Mouse (Mus musculus) T-helper 2 cell (primary cell): ENCODE measurements at regions not wholly inside any gene's neighbourhood (a gene's known extent, or its start where the extent isn't known, plus 50 kb on each side); places are given as distances from the start of the nearest gene placed in this dataset.

ENCODE experiments used
- in situ Hi-C: fragments of 300-600 bp; cut with MboI, MseI; formaldehyde crosslinking; loops from one replicate; pipeline ENCODE4 v1.15.1; 2025; ENCODE audit warnings: high pct_unique_total_duplicates

- in situ Hi-C loops: no loop called here
These were observed 54.4 kb upstream of the 9630041A04Rik start for GRCm38 (mm10) chr9:101807249-101807648.

GRCm38 (mm10) chr9:101796718-101797117 lies 64.9 kb upstream of the 9630041A04Rik start:
- in situ Hi-C loops: no loop called here

DNA sequence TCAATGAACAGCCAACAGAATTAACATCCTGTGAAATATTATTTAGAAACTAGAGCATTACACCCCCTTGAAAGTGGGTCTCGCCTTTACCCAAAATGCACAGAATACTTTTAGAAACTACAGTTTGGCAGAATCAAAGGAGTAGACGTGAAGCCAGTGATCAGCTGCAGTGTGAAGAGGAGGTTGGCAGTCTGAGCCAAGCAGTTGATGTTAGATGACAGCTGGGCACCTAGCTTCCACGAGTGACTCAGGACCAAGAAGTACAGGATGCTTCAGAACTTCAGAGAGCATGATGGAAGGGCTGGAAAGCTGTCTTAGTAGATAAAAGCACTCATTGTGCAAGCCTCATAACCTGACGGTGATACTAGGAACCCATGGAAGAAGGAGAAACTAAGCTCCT lies 65.6 kb upstream of the 9630041A04Rik start:
- in situ Hi-C loops: no loop called here

DNA sequence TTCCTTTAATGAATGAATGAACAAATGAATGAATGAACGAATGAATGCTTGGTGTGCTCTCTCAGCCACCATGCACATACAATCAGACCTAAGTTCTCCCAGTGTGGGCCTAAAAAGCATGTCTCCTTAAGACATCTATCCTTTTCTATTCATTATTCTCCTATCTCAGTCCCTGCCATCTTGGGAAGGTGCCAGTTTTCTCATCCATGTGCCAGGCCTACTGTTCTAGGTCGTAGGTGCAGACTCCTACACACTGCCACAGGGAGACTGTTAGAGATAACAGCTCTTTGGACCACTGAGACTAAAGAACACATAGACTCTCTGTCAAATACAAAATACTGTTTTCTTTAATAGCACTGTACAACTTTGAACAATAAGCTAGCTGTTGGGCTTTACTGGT lies 66.2 kb upstream of the 9630041A04Rik start:
- in situ Hi-C loops: no loop called here

DNA sequence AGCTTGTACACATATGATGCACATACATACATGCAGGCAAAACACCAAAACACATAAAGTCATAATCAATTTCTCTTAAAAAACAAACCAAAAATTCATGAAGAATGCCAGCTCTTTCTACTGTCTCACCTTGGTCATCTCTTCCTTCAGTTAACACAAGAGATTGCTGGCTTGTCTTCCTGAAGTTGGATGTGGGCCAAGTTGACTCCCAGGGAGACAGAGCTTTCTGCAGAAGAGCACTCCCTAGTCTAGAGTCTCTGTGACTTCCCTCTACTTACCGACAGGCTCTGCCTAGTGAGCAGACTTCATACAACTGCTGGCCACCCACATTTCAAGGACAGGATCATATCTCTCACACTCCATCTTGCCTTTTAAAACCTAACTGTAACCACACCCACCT lies 70.7 kb upstream of the 9630041A04Rik start:
- in situ Hi-C loops: no loop called here

DNA sequence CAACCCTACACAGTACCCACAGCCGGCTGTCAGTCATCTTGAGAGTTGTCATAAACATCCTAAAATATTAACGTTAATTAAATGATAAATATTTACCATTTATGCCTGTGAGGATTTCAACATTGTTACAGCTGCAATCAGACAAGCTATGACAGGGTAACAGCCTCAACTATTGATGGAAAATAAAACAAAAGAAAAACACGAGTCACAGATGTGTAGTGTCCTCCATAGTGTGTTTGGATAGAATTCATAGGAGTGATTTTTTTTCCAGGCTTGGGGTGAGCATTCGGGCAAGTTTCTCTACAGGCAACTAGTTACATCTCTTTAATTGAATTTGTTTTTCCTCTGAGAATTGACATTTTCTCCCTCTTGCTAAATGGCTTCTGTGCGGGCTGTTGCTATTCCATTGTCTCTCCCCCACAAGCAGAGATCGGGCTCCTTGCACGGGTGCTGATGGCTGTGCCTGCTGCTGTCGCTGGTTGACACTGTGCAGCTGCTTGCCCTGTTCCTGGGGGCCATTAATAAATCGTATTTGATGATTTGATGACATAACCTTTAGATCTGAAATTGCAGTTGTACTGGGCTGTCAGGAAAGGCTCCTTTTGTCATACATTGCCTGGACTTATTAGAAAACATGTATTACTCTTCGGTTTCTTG lies 120.6 kb upstream of the 9630041A04Rik start:
- in situ Hi-C loops: no loop called here

GRCm38 (mm10) chr9:101739322-101739721 lies 122.3 kb upstream of the 9630041A04Rik start:
- in situ Hi-C loops: loop anchor here (10.0 kb wide), 1 partner anchor 295 kb away; no protein-coding TSS in a partner anchor

DNA sequence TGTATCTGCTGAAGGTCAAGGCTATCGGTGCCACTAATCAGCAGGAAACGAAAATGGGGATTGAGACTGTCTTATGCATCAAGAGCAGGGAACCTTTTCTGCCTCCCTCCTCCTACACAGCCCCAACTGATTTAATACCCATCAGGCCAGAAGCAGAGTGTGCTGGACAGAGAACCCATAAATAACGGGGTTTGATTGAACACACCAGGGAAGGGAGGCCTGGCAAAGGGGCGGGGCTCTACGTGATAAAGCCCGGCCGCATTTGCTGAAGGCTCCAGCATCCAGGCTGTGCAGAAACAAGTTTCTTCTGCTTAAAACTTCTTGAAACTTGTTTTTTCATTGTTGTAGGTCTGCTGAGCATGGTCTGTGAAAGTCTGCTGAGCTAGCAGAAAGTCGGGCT lies 127.4 kb upstream of the 9630041A04Rik start:
- in situ Hi-C loops: loop anchor here (10.0 kb wide), 1 partner anchor 301 kb away; no protein-coding TSS in a partner anchor

- in situ Hi-C loops: loop anchor here (10.0 kb wide), 1 partner anchor 301 kb away; no protein-coding TSS in a partner anchor
These were observed 127.9 kb upstream of the 9630041A04Rik start for GRCm38 (mm10) chr9:101733611-101734225.

GRCm38 (mm10) chr9:101730136-101730535 lies 131.5 kb upstream of the 9630041A04Rik start:
- in situ Hi-C loops: loop anchor here (10.0 kb wide), 1 partner anchor 305 kb away; no protein-coding TSS in a partner anchor

DNA sequence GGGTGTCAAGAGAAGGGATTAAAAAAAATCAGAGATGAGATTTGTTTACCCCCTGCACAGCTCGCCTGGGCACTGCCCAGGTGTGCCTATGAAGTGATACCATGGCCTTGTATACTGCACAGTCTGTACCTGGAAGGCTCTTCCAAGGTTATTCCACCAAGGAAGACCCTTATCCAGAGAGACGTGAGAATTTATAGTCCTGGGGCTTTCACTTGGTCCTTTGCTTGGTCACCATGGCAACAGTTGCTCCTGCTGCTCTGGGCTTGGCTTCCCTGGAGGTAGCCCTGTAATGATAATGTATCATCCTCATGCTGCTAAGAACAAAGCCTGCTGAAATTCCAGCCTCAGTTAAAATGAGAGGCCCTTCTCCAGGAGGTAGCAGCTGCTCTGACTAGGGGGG lies 143.7 kb upstream of the 9630041A04Rik start:
- in situ Hi-C loops: loop anchor here (25.0 kb wide), 1 partner anchor 1819 kb away; no protein-coding TSS in a partner anchor

DNA sequence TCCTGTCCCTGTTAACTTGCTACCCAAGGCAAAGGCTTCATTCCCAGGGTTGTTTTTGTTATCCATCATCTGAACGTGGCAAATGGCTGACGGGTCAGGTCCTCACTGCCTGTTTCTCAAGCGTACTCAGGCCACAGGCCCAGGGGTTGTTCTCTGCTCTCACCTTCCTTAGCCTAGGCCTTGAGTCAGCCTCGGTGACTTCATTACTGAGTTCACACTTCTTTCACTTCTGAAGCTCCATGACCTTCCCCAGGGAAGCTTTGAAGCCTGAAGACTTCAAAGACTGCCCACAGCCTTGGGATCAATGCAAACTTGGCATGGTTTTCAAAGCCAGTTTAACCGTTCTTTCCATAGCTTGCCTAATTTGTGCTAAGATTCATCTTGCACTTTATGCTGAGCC lies 145.3 kb upstream of the 9630041A04Rik start:
- in situ Hi-C loops: loop anchor here (25.0 kb wide), 1 partner anchor 1821 kb away; no protein-coding TSS in a partner anchor

- in situ Hi-C loops: loop anchor here (25.0 kb wide), 1 partner anchor 1822 kb away; no protein-coding TSS in a partner anchor
These were observed 146.8 kb upstream of the 9630041A04Rik start for GRCm38 (mm10) chr9:101714805-101715204.

DNA sequence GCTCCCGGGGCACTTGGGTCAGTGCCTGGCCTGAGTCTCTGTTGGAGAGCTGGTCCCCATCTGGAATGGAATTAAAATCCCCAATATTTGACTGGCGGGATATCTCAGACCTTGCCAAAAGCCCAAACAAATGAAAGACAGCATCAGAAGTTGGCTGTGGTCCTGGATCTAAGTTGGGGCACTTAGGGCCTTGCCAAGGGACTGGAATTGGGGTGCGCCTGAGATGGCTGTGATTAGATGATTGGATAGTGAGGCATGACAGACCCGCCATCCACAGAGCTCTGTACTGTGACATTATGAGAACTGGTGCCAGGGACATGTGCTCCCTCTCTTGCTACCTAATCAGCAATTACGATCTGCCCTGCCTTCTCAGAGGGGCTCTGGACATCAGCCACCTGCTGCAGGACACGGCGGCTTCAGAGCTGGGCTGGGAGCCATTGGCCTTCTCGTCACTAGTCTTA lies 151.0 kb upstream of the 9630041A04Rik start:
- in situ Hi-C loops: loop anchor here (25.0 kb wide), 1 partner anchor 1827 kb away; no protein-coding TSS in a partner anchor

DNA sequence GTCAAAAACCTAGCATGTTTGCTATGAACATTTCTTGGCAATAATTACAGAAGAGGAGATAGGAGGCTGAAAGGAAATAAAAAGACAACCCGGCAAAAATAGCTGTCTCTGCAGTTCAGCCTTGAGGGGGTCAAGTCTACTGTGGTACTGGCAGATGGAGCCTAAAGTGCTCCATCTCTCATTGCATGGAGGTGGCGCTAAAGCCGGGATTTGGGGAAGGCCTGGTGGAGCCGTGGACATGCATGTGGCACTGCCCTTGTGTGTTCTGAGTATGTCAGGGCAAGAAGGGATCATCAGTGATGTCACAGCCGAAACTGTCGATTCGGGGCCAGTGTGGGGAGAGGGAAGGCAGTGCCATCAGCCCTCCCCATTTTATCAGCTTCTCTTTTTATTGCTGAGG lies 161.3 kb upstream of the 9630041A04Rik start:
- in situ Hi-C loops: loop anchor here (25.0 kb wide), 1 partner anchor 1837 kb away; no protein-coding TSS in a partner anchor

DNA sequence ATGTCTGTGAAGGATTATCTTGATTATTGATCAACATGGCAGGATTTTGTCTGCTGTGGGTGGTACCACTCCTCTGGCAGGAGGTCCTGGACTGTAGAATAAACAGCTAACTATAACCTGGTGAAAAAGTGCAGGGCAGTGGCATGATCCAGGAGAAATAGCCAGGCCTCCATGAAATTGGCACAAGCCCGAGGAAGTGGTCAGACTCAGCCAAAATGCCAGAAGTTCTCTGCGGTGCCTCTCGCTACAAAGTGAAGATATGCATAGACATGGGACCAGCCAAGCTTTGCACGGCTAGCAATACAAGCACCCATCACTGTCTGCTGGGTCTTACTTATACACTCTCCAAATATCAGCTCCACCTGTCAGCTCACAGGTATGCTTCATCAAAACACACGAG lies 167.6 kb upstream of the 9630041A04Rik start:
- in situ Hi-C loops: loop anchor here (25.0 kb wide), 1 partner anchor 668 kb away; the partner anchor contains the start of gene Ephb1

GRCm38 (mm10) chr9:101691336-101691735 lies 170.3 kb upstream of the 9630041A04Rik start:
- in situ Hi-C loops: loop anchor here (25.0 kb wide), 1 partner anchor 671 kb away; the partner anchor contains the start of gene Ephb1

DNA sequence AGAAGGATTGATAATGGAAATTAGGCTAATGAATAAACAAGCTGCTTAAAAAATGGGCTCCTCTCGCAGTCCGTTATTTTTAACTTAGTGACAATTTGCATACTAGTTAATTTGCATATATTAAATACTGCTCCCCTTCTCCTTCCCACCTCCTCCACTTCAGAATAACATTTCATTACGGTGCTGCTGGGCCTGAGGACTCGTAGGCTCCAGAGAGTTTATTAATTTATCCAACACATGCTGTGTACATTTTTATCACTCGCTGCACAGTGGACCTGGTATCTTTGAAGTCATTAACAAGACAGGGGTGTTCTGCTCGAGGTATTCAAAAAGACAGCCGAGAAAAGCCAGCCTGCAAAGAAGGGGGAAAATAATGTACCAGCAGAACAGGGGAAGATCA lies 170.7 kb upstream of the 9630041A04Rik start:
- in situ Hi-C loops: loop anchor here (25.0 kb wide), 1 partner anchor 671 kb away; the partner anchor contains the start of gene Ephb1

DNA sequence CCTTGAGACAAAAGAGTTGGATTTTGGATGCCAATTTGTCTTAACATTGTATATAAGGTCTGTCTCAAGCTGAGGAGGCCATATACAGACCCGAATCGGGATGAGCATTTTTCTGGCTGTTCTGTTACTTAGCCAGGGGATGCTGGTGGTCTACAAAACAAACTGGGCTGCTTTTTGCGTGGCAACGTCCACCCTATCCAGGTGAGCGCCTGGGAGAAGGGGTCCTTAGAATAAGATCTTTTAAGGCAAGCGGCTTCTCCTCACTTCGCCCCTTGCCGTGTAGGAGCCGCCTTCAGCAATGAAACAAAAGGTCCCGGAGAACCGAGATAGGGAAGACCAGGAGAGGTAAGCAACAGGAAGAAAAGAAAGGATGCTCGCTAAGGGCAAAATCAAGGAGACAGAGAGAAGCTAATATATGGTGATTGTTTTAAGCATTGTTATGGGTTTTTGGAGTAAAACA lies 171.2 kb upstream of the 9630041A04Rik start:
- in situ Hi-C loops: loop anchor here (25.0 kb wide), 1 partner anchor 672 kb away; the partner anchor contains the start of gene Ephb1

GRCm38 (mm10) chr9:101689532-101690401 lies 171.9 kb upstream of the 9630041A04Rik start:
- in situ Hi-C loops: loop anchor here (25.0 kb wide), 1 partner anchor 673 kb away; the partner anchor contains the start of gene Ephb1

- in situ Hi-C loops: loop anchor here (25.0 kb wide), 1 partner anchor 675 kb away; the partner anchor contains the start of gene Ephb1
These were observed 174.4 kb upstream of the 9630041A04Rik start for GRCm38 (mm10) chr9:101687226-101687625.
